Mouse (Mus musculus) MEL (cell line): ENCODE data around the gene Ptpra. TPM values are rescaled to one million over a fixed set of nuclear protein-coding genes. Genes with fewer than 3 reads are reported as not detected.
A peak's percentile ranks its signal among the peaks of the same experiment; 100 is the strongest.

Source experiments
- DNase-seq: peaks from one replicate; pipeline ENCODE4 v3.0.0; 2011; ENCODE audit warnings: low read depth, low spot score
- H3K27ac ChIP-seq: 2 replicates; pipeline ENCODE4 v1.5.1; 2012; ENCODE audit warnings: low read depth, mild to moderate bottlenecking, control low read depth, low read length, moderate library complexity; ENCODE audit not compliant: control insufficient read depth
- H3K27me3 ChIP-seq, 2 experiments: fragments of 150-350 bp in 1 of 2; sonication (generic) in 1 of 2; 2 replicates each; pipeline ENCODE4 v1.6.1; 2012; ENCODE audit warnings: low read length in 2 of 2, mild to moderate bottlenecking in 2 of 2, improper control_type of control experiment in 1 of 2, moderate library complexity in 1 of 2; ENCODE audit not compliant: insufficient read depth in 2 of 2, control insufficient read depth in 1 of 2
- H3K36me3 ChIP-seq, 2 experiments: 2 replicates each; pipeline ENCODE4 v1.6.1; 2012 to 2014; ENCODE audit warnings: low read length in 2 of 2, improper control_type of control experiment in 1 of 2, inconsistent platforms in 1 of 2, mild to moderate bottlenecking in 1 of 2; ENCODE audit not compliant: insufficient read depth in 2 of 2, control insufficient read depth in 1 of 2
- H3K4me1 ChIP-seq, 2 experiments: fragments of 150-350 bp in 1 of 2; sonication (generic) in 1 of 2; 2 replicates each; pipeline ENCODE4 v1.6.1; 2012; ENCODE audit warnings: low read length in 2 of 2, improper control_type of control experiment in 1 of 2, mild to moderate bottlenecking in 1 of 2; ENCODE audit not compliant: insufficient read depth in 2 of 2, control insufficient read depth in 1 of 2
- H3K4me3 ChIP-seq, 2 experiments: fragments of 150-350 bp in 1 of 2; sonication (generic) in 1 of 2; 2 replicates each; pipeline ENCODE4 v1.5.1; 2012; ENCODE audit warnings: low read depth in 2 of 2, low read length in 2 of 2, mild to moderate bottlenecking in 2 of 2, moderate library complexity in 2 of 2, control low read depth in 1 of 2, improper control_type of control experiment in 1 of 2; ENCODE audit not compliant: control insufficient read depth in 1 of 2, insufficient read depth in 1 of 2
- H3K79me2 ChIP-seq: 2 replicates; pipeline ENCODE4 v1.6.1; 2012; ENCODE audit warnings: mild to moderate bottlenecking, low read length, moderate library complexity; ENCODE audit not compliant: control insufficient read depth, poor library complexity, insufficient read depth
- H3K9ac ChIP-seq: 2 replicates; pipeline ENCODE4 v1.6.1; 2012; ENCODE audit warnings: low read depth, mild to moderate bottlenecking, control low read depth, low read length, moderate library complexity; ENCODE audit not compliant: control insufficient read depth, poor library complexity, severe bottlenecking
- H3K9me3 ChIP-seq: fragments of 150-350 bp; sonication (generic); replicated peaks from 2 replicates; pipeline ENCODE4 v1.6.1; 2012; ENCODE audit warnings: mild to moderate bottlenecking, low read length, improper control_type of control experiment, moderate library complexity; ENCODE audit not compliant: insufficient read depth
- BHLHE40 ChIP-seq: IDR thresholded peaks from 2 replicates; pipeline ENCODE4 v1.6.1; 2012; ENCODE audit warnings: low read depth, mild to moderate bottlenecking, inconsistent platforms, low read length, improper control_type of control experiment, borderline replicate concordance
- CHD1 ChIP-seq: IDR thresholded peaks from 2 replicates; pipeline ENCODE4 v1.6.1; 2012; ENCODE audit warnings: low read depth, mild to moderate bottlenecking, inconsistent platforms, low read length, improper control_type of control experiment
- CHD2 ChIP-seq: IDR thresholded peaks from 2 replicates; pipeline ENCODE4 v1.6.1; 2011; ENCODE audit warnings: low read length, improper control_type of control experiment
- EP300 ChIP-seq, 2 experiments: IDR thresholded peaks; 2 replicates each; pipeline ENCODE4 v1.6.1; 2011; ENCODE audit warnings: improper control_type of control experiment in 2 of 2, low read length in 2 of 2, low read depth in 1 of 2, mild to moderate bottlenecking in 1 of 2
- ETS1 ChIP-seq: IDR thresholded peaks from 2 replicates; pipeline ENCODE4 v1.6.1; 2012; ENCODE audit warnings: low read depth, mild to moderate bottlenecking, inconsistent platforms, low read length, improper control_type of control experiment, moderate library complexity
- GABPA ChIP-seq: IDR thresholded peaks from 2 replicates; pipeline ENCODE4 v1.6.1; 2012; ENCODE audit warnings: low read depth, mild to moderate bottlenecking, inconsistent platforms, low read length, improper control_type of control experiment, moderate library complexity
- GATA1 ChIP-seq: IDR thresholded peaks from 2 replicates; pipeline ENCODE4 v1.6.1; 2011; ENCODE audit warnings: low read depth, low read length, improper control_type of control experiment
- HCFC1 ChIP-seq: IDR thresholded peaks from 2 replicates; pipeline ENCODE4 v1.6.1; 2012; ENCODE audit warnings: low read depth, mild to moderate bottlenecking, inconsistent platforms, low read length, improper control_type of control experiment, moderate library complexity
- KAT2A ChIP-seq: conservative IDR thresholded peaks from 2 replicates; pipeline ENCODE4 v1.6.1; 2012; ENCODE audit warnings: low read depth, low read length, improper control_type of control experiment, inconsistent platforms
- MAX ChIP-seq: IDR thresholded peaks from 2 replicates; pipeline ENCODE4 v1.6.1; 2011; ENCODE audit warnings: low read length, improper control_type of control experiment
- MEF2A ChIP-seq: IDR thresholded peaks from 2 replicates; pipeline ENCODE4 v1.6.1; 2014; ENCODE audit warnings: low read depth, mild to moderate bottlenecking, inconsistent platforms, low read length, improper control_type of control experiment; ENCODE audit not compliant: poor library complexity, insufficient replicate concordance, severe bottlenecking; ENCODE audit errors: extremely low read depth
- MXI1 ChIP-seq: IDR thresholded peaks from 2 replicates; pipeline ENCODE4 v1.6.1; 2011; ENCODE audit warnings: mild to moderate bottlenecking, low read depth, low read length, improper control_type of control experiment
- NRF1 ChIP-seq: IDR thresholded peaks from 2 replicates; pipeline ENCODE4 v1.6.1; 2014; ENCODE audit warnings: low read depth, mild to moderate bottlenecking, inconsistent platforms, low read length, improper control_type of control experiment, moderate library complexity; ENCODE audit not compliant: poor library complexity, insufficient read depth, severe bottlenecking
- POLR2AphosphoS5 ChIP-seq: IDR thresholded peaks from 2 replicates; pipeline ENCODE4 v1.6.1; 2012; ENCODE audit warnings: low read depth, borderline replicate concordance, mild to moderate bottlenecking, inconsistent platforms, low read length, moderate library complexity, mixed read lengths
- RAD21 ChIP-seq: IDR thresholded peaks from 2 replicates; pipeline ENCODE4 v1.6.1; 2011; ENCODE audit warnings: mild to moderate bottlenecking, low read depth, low read length, improper control_type of control experiment
- SIN3A ChIP-seq: IDR thresholded peaks from 2 replicates; pipeline ENCODE4 v1.6.1; 2012; ENCODE audit warnings: low read length, improper control_type of control experiment, inconsistent platforms
- TAL1 ChIP-seq: IDR thresholded peaks from 2 replicates; pipeline ENCODE4 v1.6.1; 2012; ENCODE audit warnings: mild to moderate bottlenecking, inconsistent platforms, low read length, moderate library complexity, mixed read lengths
- TCF12 ChIP-seq: IDR thresholded peaks from 2 replicates; pipeline ENCODE4 v1.6.1; 2014; ENCODE audit warnings: low read depth, mild to moderate bottlenecking, inconsistent platforms, low read length, improper control_type of control experiment, moderate library complexity
- UBTF ChIP-seq: IDR thresholded peaks from 2 replicates; pipeline ENCODE4 v1.6.1; 2012; ENCODE audit warnings: low read depth, mild to moderate bottlenecking, inconsistent platforms, low read length, improper control_type of control experiment, moderate library complexity, borderline replicate concordance; ENCODE audit not compliant: insufficient read depth
- ZC3H11A ChIP-seq: IDR thresholded peaks from 2 replicates; pipeline ENCODE4 v1.6.1; 2012; ENCODE audit warnings: low read depth, mild to moderate bottlenecking, inconsistent platforms, low read length, improper control_type of control experiment
- ZKSCAN1 ChIP-seq: IDR thresholded peaks from 2 replicates; pipeline ENCODE4 v1.6.1; 2012; ENCODE audit warnings: low read depth, mild to moderate bottlenecking, inconsistent platforms, low read length, improper control_type of control experiment, moderate library complexity
- ZMIZ1 ChIP-seq: IDR thresholded peaks from 2 replicates; pipeline ENCODE4 v1.6.1; 2012; ENCODE audit warnings: low read depth, mild to moderate bottlenecking, inconsistent platforms, low read length, improper control_type of control experiment, moderate library complexity
- ZNF384 ChIP-seq: IDR thresholded peaks from 2 replicates; pipeline ENCODE4 v1.6.1; 2012; ENCODE audit warnings: low read depth, mild to moderate bottlenecking, inconsistent platforms, low read length, improper control_type of control experiment
- polyA plus RNA-seq, 2 experiments: library from polyadenylated mRNA; stranded (reverse) in 1 of 2; unstranded in 1 of 2; fragments of >175 nt in 1 of 2; fragments of >200 nt in 1 of 2; gene quantifications; 2 replicates each; pipeline versions ENCODE4 v1.2.1 to v1.2.4; 2012; ENCODE audit warnings: low replicate concordance in 2 of 2, low read depth in 1 of 2; ENCODE audit not compliant: insufficient read length in 2 of 2, insufficient read depth in 1 of 2, missing spikeins in 1 of 2
- total RNA-seq: library from RNA; depleted of rRNA; stranded (reverse); fragments of 300-350 nt; gene quantifications from 2 replicates; pipeline ENCODE4 v1.2.3, GENCODE M21; 2012

Gene Ptpra
- total and polyA plus RNA-seq, 3 experiments, result 28.1 to 68.3 TPM; not detected in 1

DNA sequence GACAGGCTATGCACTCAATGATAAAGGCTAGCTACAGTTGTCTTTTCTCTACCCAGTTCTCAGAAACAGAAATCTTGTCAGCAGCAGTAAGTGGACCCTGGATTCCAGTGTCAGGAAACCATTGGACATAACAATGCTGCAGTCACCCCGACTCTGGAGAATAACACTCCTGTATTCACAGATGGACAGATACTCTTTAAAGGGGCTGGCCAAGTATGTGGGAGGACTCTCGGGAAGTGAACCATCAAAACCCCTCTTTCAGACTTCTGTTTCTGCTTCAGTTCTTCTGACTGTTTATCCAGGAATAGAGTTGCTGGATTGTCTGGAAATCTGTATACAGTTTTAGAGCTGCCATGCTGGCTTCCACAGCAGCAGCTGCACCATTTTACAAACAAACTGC lies 20.2 kb upstream of the Ptpra start:
- H3K79me2 ChIP-seq, result peaks cover 52% of the 10 kb centered on the region
- peaks cover 25 to 26% of the 10 kb centered on the region in 2 experiments for H3K4me1 ChIP-seq
- no peaks in the 10 kb centered on the region for H3K9me3 ChIP-seq
- no peak overlapping the region for H3K9ac ChIP-seq
- TF ChIP-seq ZKSCAN1 (no peak), ZC3H11A (no peak), UBTF (no peak), HCFC1 (no peak), CHD1 (no peak), ZNF384 (no peak), POLR2AphosphoS5 (no peak)
- H3K27ac ChIP-seq, result peak overlapping the region; percentile 18; the same call in 1 of the 2 replicates
- DNase-seq, result no peak
- no peaks in the 10 kb centered on the region for H3K27me3 ChIP-seq
- H3K36me3 ChIP-seq, result peaks cover 5 to 36% of the 10 kb centered on the region in 2 experiments
- no peak overlapping the region for H3K4me3 ChIP-seq

DNA sequence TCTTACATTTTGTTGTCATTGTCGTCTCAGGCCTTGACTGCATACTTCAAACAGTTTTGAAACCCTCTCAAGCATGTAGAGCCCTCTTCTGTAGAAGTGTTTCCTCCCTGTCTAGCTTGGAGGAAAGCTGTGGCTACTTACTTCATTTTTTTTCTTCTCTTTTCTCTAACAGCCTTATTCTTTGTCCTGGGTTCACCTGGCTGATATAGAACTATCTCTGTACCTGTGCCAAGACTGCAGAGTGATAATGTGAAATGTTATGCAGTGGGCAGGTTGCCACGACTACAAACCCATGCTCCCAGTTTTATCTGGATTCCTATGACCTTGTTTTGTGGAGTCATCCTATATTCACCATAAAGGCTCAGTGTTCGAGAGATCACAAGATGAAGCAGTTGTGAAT lies 19.6 kb upstream of the Ptpra start:
- H3K4me3 ChIP-seq, result no peak overlapping the region
- peaks cover 47% of the 10 kb centered on the region for H3K79me2 ChIP-seq
- H3K36me3 ChIP-seq, result peaks cover 5 to 32% of the 10 kb centered on the region in 2 experiments
- DNase-seq, result no peak
- H3K9me3 ChIP-seq, result no peaks in the 10 kb centered on the region
- H3K27ac ChIP-seq, result peak overlapping the region; percentile 18; the same call in 1 of the 2 replicates
- H3K27me3 ChIP-seq, result no peaks in the 10 kb centered on the region
- H3K4me1 ChIP-seq, result peaks cover 19 to 23% of the 10 kb centered on the region in 2 experiments
- H3K9ac ChIP-seq, result no peak overlapping the region
- TF ChIP-seq SIN3A (peak; percentile 51; the same call in 1 of the 2 replicates), MXI1 (no peak), ETS1 (peak; percentile 38; the same call in 1 of the 2 replicates), ZNF384 (peak; percentile 43; the same call in 1 of the 2 replicates), GATA1 (peak; percentile 47; the same call in 1 of the 2 replicates), BHLHE40 (no peak), EP300 (IDR thresholded peaks at IDR 0.05; ENCODE audit: low read depth in 1 of 2, low read length in 2 of 2) (peak in 1 of 2 experiments; percentile 61; a peak in 2 of 4 replicates)

DNA sequence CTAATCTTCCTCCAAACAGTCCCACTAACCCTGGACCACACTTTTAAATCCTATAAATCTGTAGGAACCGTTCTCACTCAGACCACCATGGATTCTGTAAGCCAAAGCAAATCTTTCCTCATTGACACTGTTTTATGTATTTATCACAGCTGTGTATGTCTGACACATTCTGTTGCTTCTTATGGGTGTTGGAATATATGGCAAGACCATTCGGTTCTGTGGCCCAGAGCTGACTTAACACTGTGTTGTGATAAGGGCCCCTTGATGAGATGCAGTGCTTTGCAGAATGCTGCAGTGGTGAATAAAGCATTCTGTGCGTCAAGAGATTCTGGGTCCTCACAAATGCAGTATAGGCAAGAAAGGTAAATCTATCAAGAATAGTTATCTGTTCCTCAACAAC lies 17.9 kb upstream of the Ptpra start:
- Histone ChIP-seq H3K36me3 (peaks cover 5 to 26% of the 10 kb centered on the region in 2 experiments), H3K9me3 (no peaks in the 10 kb centered on the region), H3K79me2 (peaks cover 33% of the 10 kb centered on the region), H3K27me3 (no peaks in the 10 kb centered on the region)
- no peak for TF ChIP-seq CHD1
- no peak for TF ChIP-seq GABPA
- no peak for TF ChIP-seq TAL1
- TF ChIP-seq BHLHE40, result no peak
- TF ChIP-seq ZMIZ1, result no peak
- no peak for TF ChIP-seq MAX
- no peak for TF ChIP-seq MXI1
- no peak for TF ChIP-seq POLR2AphosphoS5
- TF ChIP-seq CHD2, result no peak
- TF ChIP-seq ETS1, result no peak
- no peak for TF ChIP-seq TCF12
- TF ChIP-seq ZKSCAN1, result no peak
- no peak for TF ChIP-seq KAT2A
- TF ChIP-seq RAD21, result no peak
- TF ChIP-seq NRF1, result no peak
- no peak for TF ChIP-seq MEF2A
- TF ChIP-seq UBTF, result no peak
- TF ChIP-seq ZC3H11A, result no peak
- no peak for TF ChIP-seq HCFC1
- TF ChIP-seq, all 39 proteins: peak for 0
- H3K4me3 ChIP-seq, result no peak overlapping the region
- H3K9ac ChIP-seq, result no peak overlapping the region
- no peak for DNase-seq
- no peak overlapping the region for H3K27ac ChIP-seq
- H3K4me1 ChIP-seq, result peaks cover 15 to 20% of the 10 kb centered on the region in 2 experiments
